Mouse (Mus musculus) natural killer cell, adult 2 months (primary cell): Measurements from ENCODE around the gene Muc5ac.

ENCODE experiments used
- DNase-seq, 2 experiments: peaks; one replicate each; pipeline ENCODE4 v3.0.0; 2022; ENCODE audit warnings: low spot score in 2 of 2

Muc5ac gene

DNA sequence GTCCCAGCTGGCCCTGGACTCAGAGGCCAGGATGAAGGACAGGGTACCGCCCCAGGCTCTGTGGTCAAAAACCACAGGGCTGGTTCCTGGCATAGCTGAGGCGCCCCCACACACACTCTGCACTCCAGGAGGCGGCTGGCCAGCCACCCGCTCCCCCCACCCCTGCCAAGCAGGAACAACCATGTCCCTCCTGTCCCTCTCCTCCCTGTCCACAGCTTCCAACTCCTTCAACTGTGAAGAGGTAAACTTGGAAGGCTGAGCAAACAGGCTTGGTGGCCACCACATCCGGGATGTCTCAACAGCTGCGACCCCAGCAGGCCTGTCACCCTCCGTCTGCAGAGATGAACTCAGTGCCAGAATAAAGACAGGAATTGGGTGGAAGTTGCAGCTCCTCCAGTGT is 47.2 kb downstream of the Muc5ac start:
- DNase-seq, result no peak

DNA sequence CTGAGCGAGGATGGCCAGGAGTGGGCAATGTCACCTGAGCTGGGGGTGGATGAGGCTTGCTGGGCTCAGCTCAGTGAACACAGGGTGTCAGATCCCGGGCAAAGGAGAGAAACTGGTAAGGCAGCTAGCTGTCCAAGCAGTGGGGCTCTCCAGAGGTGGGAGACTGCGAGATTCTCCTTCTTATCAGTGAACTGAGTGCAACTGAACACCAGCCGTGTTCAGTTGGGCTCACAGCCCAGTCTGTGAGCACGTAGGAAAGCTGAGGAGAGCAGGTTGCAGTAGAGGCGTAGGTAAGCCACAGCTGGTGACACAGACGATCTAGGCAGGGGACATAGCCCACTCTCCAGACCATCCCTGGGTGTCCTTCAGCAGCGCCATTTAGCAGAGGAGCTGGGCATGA is 47.7 kb downstream of the Muc5ac start:
- DNase-seq, result no peak

DNA sequence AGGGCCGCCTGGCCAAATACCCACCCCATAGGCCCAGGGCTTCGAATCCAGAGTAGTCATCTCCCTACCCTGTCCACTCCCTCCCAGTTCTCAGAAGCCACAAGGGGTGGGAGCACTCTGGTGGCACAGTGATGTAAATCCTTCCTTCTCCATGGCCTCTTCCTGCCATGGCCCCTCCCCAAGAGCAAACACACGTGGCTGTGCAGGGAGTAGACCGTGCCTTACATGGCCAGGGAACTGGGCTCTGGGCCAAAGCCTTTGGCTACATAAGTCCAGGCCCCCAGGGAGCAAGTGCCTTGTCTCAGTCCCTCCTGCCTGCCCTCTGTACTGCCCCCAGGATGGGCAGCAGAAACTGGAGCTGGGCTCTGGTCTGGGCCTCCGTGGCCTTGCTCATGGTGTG is 50.0 kb downstream of the Muc5ac start, which contains the start of gene Muc5b:
TSS of gene Muc5b (plus strand) at position 292 of the 400 bp plus-strand sequence.
- DNase-seq, result no peak

DNA sequence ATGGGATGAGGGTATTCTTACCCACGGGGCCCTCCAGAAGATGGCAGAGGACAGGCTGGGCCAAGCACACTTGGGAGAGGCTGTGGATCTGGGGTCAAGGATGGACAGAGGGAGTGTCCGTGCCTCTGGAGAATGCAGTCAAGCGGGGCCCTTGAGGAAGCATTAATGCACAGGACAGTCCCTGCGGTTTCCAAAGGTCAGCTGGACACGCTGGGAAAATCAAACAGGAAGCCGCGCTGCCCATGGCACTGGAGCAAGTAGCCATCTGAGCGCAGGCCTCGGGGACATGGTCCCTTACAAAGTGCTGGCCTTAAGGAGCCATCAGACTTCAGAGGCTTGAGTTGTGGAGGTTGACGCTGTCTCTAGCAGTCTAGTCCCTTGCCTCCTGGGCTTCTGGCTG is 51.6 kb downstream of the Muc5ac start:
- no peak for DNase-seq

DNA sequence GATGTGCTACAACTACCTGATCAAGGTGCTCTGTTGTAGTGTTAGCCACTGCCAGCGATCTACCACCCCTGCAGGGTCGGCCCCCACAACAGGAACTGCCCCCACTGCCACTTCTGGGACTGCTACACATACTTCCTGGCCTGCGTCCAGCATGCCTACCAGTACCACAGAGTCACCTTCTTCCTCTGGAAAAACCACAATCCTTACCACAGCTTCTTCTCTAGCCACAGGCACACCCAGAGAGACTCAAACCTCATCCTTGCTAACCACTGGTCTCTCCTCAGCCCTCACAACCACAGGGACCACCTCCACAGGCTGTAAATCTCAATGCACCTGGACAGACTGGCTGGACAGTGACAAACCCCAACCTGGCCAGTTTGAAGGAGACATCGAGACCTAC is 72.3 kb downstream of the Muc5ac start:
- no peak for DNase-seq
